Mouse (Mus musculus): ENCODE data around the gene Ccni. TPM values are rescaled to one million over a fixed set of nuclear protein-coding genes. Genes with fewer than 3 reads are reported as not detected.

The Ccni gene
- polyA plus RNA-seq (2015; fragmentation: Nextera tagmentation; extraction: Ambion mirVana), result 108 and 111 TPM in 2 replicates

DNA sequence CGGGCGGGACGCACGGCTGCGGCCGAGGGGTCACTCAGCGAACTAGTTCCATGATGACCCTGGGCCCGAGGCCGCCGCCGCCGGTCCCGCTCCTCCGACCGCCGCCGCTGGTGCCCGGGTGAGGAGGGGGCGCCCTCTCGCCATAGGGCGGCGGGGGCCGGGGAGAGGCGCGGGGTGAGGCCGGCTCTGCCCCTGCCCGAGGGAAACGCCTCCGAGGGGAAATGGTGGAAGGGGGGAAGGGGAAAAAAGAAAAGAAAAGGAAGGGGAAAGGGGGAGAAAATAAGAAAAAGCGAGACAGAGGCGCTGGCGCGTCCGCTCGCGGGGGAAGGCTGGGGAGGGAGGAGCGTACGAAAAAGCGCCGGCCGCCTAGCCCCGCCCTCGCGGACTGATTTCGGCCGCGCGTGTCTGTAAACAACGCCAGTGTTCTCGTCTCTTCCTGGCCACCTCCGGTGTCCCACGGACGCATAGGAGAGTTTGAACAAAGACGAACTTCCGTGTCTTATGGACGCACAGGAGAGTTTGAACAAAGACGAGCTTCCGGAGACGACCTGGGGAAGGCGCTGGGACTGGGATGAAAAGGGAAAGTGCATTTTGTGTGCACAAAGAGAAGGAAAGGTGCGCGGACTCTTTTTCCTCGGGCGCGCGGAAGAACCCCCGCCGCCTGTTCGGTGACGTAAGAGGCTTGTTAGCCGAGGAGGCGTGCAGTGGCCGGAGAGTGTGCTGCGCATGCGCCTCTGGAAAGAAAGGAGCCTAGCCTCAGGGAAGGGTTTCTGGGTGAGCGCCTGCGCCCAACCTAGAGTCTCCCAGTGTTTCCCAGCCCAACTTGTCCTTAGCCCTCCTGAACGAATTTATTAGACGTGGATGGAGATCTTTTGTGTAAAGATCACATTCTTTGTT is at the start of gene Ccni, which contains the start of gene 2010109A12Rik:
Ccni (minus strand) TSS at position 387 of the 897 bp plus-strand sequence.
2010109A12Rik (plus strand) TSS at position 410 of the 897 bp plus-strand sequence.
- Histone ChIP-seq H3K9ac (peak within 1 kb of the TSS; percentile 98), H3K36me3 (peaks cover 3% of the 10 kb centered on the region; the same call in 1 of the 2 replicates), H3K27ac (replicated peaks) (peak within 1 kb of the TSS; percentile 95), H3K4me1 (peaks cover 6% of the 10 kb centered on the region; the same call in 1 of the 2 replicates), H3K9me3 (replicated peaks) (no peaks in the 10 kb centered on the region), H3K4me3 (replicated peaks) (peak within 1 kb of the TSS; percentile 82), H3K4me2 (replicated peaks) (peak within 1 kb of the TSS; percentile 61), H3K27me3 (no peaks in the 10 kb centered on the region)
- under 1% methylated on average over 79 of the region's 79 CpGs for WGBS
- ATAC-seq (ENCODE audit: insufficient number of reproducible peaks, low FRiP score, low TSS enrichment, low read depth), result peak; percentile 96

DNA sequence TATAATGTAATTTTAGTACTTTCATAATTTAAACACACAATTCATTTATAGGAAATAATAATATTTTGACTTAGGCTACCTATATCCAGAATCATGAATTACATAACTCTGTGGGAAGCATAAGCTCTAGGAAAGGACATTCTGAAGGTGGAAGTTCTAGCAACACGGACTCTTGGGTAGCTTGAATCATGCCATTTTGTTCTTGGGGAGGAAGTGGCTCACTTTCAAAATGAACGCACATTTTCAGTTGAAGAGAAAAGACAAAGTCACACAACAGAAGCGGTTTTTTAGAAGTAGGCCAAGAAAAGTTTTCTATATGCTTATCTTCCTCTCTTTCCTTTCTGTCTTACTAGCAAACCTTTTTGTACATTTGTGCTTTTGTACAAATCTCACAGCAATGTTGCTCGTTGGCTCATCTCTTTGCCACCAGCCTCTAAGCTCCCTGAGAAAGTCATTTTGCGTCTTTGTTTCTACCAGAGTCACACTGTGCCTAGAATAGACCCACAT is 49.5 kb upstream of the Ccni start:
- no peaks in the 10 kb centered on the region for H3K9me3 ChIP-seq (replicated peaks)
- no peak for ATAC-seq (ENCODE audit: insufficient number of reproducible peaks, low FRiP score, low TSS enrichment, low read depth)
- 85% methylated on average over 5 of the region's 5 CpGs for WGBS
- no peaks in the 10 kb centered on the region for H3K27me3 ChIP-seq
- no peak overlapping the region for H3K9ac ChIP-seq
- no peaks in the 10 kb centered on the region for H3K4me1 ChIP-seq
- H3K36me3 ChIP-seq, result no peaks in the 10 kb centered on the region
- no peak overlapping the region for H3K27ac ChIP-seq (replicated peaks)
- H3K4me2 ChIP-seq (replicated peaks), result no peak overlapping the region
- H3K4me3 ChIP-seq (replicated peaks), result no peak overlapping the region

DNA sequence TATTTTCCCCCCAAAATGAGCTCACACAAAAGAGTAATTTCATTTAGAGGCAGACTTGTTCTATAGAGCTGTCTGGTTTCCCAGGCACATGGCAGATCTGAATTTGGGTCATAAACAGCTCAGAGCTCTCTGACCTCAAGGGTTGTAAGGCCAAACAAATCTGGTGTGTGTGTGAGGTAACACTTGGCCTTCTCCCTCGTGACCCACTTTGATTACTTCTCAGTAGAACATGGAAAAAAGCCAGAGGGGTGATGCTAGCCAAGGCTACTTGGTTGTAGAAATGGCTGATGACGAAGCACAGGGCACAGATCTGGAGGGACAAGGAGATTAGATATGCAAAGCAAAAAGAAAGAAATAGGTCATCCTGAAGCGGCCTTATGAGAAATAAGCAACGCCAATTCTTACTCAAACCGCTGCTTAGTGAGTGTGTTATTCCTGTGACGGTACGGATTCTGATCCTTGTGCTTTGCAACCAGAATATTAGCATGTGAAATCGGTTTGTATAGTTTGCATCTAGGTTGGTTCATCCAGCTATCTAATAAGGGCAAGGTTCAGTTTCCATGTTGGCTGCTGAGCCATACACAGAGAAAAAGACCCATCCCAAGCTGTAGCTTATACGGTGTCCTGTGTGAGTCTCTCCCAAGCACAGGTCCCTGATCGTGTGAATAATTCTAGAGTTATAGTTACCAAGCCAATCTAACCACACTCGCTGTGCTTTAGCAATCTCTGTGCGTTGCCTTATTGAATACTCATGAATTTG is 44.9 kb upstream of the Ccni start:
- H3K9me3 ChIP-seq (replicated peaks), result no peaks in the 10 kb centered on the region
- H3K4me1 ChIP-seq, result no peaks in the 10 kb centered on the region
- no peak overlapping the region for H3K4me2 ChIP-seq (replicated peaks)
- no peaks in the 10 kb centered on the region for H3K36me3 ChIP-seq
- H3K4me3 ChIP-seq (replicated peaks), result no peak overlapping the region
- H3K9ac ChIP-seq, result no peak overlapping the region
- WGBS, result 85% methylated on average over 12 of the region's 12 CpGs
- no peaks in the 10 kb centered on the region for H3K27me3 ChIP-seq
- ATAC-seq (ENCODE audit: insufficient number of reproducible peaks, low FRiP score, low TSS enrichment, low read depth), result no peak
- H3K27ac ChIP-seq (replicated peaks), result no peak overlapping the region

DNA sequence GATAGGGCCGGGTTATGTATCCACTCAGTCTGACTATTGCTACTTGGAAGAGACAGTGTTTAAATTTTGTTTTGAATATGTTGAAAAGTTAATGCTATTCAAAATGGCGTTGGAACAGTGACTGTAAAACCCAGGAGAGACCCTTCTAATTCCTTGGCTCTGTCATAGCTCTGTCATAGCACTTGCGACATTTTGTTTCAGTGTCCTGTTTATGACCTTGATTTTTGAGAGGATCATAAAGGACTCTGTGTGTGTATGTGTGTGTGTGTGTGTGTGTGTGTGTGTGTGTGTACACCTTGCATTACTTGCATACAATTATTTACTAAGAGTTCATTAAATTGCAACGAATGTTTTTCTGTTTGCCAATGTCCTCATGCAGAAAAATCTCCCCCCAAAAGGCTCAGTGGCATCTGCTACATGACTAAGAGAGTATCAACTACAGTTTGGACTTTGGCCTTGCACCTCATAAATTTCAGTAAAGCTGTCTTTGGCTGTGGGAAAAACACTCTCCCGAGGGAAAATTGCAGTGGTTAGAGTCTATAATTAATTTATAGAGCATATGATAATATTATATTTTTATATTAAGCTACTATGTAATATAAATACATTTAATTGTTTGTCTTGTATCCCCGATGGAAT is 43.8 kb upstream of the Ccni start:
- Histone ChIP-seq H3K27ac (replicated peaks) (no peak overlapping the region), H3K9me3 (replicated peaks) (no peaks in the 10 kb centered on the region), H3K27me3 (no peaks in the 10 kb centered on the region), H3K4me3 (replicated peaks) (no peak overlapping the region), H3K36me3 (no peaks in the 10 kb centered on the region), H3K4me1 (no peaks in the 10 kb centered on the region), H3K9ac (no peak overlapping the region), H3K4me2 (replicated peaks) (no peak overlapping the region)
- WGBS, result 78% methylated on average over 6 of the region's 6 CpGs
- no peak for ATAC-seq (ENCODE audit: insufficient number of reproducible peaks, low FRiP score, low TSS enrichment, low read depth)

DNA sequence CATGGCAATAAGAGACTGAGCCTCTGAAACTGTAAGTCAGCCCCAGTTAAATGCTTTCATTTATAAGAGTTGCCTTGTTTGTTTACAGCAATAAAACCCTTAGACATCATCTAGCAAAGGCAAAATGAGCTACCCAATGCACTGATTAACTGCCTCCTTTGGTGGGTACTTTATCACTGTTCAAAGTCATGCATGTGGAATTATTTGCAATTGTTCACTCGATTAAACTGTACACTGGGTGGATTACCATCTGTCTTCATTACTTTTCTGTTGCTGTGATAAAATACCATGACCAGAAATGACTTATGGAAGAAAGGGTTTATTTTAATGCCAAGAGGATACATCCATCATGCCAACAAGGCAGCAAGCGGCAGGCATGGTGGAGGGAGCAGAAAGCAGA is 39.0 kb upstream of the Ccni start:
- WGBS, result 78% methylated on average over 2 of the region's 2 CpGs
- no peak for ATAC-seq (ENCODE audit: insufficient number of reproducible peaks, low FRiP score, low TSS enrichment, low read depth)
- H3K4me3 ChIP-seq (replicated peaks), result no peak overlapping the region

DNA sequence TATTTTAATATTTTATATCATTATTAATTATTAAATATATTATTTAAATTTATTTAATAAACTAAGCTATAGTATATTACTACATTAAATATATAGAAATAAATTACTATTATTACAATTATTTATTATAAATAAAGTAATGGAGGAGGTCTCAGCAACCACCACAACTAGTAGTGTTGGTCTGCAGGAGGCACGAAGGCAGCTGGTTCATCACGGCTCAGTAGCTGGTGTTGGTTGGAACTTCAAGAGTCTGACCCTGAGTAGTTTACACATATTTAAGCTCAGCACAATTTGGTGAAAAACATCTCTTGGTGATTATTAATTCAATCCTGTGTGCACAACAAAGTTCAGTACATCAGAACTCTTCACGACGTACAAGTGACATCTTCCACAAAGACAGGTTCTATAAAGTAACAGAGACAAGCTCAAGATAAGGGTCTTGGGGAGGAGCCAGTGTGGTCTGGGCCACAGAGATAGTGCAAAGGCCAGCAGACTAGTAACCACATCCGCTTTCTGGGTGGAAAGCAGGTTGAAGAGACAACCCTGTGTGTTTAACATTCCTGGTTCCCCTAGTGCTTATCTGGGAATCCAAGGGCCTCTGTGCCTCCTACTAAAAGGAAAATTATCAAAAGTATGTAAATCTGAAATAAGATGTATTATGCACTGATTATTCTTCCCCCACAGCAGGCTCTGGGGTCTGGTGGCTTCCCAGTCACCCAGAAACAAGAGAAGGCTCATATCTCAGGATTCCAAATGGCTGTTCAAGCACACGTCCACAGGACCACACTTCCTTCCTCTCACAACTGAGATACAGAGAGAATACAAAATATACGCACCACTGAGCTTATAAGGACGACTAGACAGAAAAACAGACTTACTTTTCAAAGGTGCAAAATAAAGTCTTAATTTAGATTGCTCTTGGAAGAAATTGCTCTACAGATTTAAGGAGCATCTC is 33.6 kb upstream of the Ccni start:
- ATAC-seq (ENCODE audit: insufficient number of reproducible peaks, low FRiP score, low TSS enrichment, low read depth), result no peak
- Histone ChIP-seq H3K36me3 (no peaks in the 10 kb centered on the region), H3K4me3 (replicated peaks) (no peak overlapping the region), H3K4me2 (replicated peaks) (no peak overlapping the region), H3K9ac (no peak overlapping the region), H3K9me3 (replicated peaks) (no peaks in the 10 kb centered on the region), H3K27ac (replicated peaks) (no peak overlapping the region), H3K4me1 (no peaks in the 10 kb centered on the region), H3K27me3 (no peaks in the 10 kb centered on the region)
- 81% methylated on average over 8 of the region's 8 CpGs for WGBS

More for the DNA sequence above, 39.0 kb upstream of the Ccni start:
- Histone ChIP-seq H3K9me3 (replicated peaks) (no peaks in the 10 kb centered on the region), H3K27me3 (no peaks in the 10 kb centered on the region), H3K9ac (no peak overlapping the region), H3K36me3 (no peaks in the 10 kb centered on the region), H3K27ac (replicated peaks) (no peak overlapping the region), H3K4me1 (no peaks in the 10 kb centered on the region), H3K4me2 (replicated peaks) (no peak overlapping the region)

DNA sequence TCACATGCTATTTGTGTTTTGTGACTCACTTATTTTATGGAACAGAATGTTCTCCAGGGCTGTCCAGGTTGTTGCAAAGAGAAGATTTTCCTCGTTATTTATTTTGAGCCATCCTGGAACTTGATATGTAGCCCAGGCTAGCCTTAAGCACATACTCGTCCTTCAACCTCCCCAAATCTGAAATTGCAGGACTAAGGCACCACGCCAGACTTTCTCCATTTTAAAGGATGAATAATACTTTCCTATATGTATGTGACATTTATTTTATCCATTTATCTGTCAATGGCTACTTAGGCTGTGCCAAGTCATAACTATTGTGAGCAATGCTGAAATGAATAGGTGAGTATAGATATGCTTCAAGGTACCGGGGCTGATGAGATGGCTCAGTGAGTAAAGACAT is 30.2 kb upstream of the Ccni start:
- no peaks in the 10 kb centered on the region for H3K36me3 ChIP-seq
- ATAC-seq (ENCODE audit: insufficient number of reproducible peaks, low FRiP score, low TSS enrichment, low read depth), result no peak
- H3K4me1 ChIP-seq, result no peaks in the 10 kb centered on the region
- no peak overlapping the region for H3K27ac ChIP-seq (replicated peaks)
- H3K4me2 ChIP-seq (replicated peaks), result no peak overlapping the region
- 80% methylated on average over 4 of the region's 4 CpGs for WGBS
- no peak overlapping the region for H3K9ac ChIP-seq
- H3K27me3 ChIP-seq, result no peaks in the 10 kb centered on the region
- no peaks in the 10 kb centered on the region for H3K9me3 ChIP-seq (replicated peaks)
- no peak overlapping the region for H3K4me3 ChIP-seq (replicated peaks)

DNA sequence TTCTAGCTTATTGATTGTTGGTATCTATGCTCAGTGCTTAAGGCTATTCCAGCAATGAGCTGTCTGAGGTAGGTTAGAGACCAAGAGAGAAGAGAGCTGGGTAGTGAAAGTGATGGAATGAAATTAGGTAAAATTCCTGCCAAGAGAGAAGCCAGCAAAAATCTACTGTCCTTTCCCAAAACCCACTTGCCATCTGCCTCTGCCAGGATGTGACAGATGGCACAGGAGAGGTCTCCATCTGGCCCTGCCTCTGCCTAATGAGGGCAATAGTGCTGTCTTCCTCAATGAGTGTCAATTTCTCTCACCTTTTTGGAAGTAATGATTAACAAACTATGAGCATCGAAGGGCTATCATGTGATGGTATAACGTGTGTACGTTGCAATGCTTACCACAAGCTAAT is 29.6 kb upstream of the Ccni start:
- H3K36me3 ChIP-seq, result no peaks in the 10 kb centered on the region
- WGBS, result 83% methylated on average over 3 of the region's 3 CpGs
- H3K9me3 ChIP-seq (replicated peaks), result no peaks in the 10 kb centered on the region
- H3K27ac ChIP-seq (replicated peaks), result no peak overlapping the region
- H3K4me2 ChIP-seq (replicated peaks), result no peak overlapping the region
- H3K9ac ChIP-seq, result no peak overlapping the region
- no peak overlapping the region for H3K4me3 ChIP-seq (replicated peaks)
- H3K4me1 ChIP-seq, result no peaks in the 10 kb centered on the region
- no peaks in the 10 kb centered on the region for H3K27me3 ChIP-seq
- no peak for ATAC-seq (ENCODE audit: insufficient number of reproducible peaks, low FRiP score, low TSS enrichment, low read depth)

DNA sequence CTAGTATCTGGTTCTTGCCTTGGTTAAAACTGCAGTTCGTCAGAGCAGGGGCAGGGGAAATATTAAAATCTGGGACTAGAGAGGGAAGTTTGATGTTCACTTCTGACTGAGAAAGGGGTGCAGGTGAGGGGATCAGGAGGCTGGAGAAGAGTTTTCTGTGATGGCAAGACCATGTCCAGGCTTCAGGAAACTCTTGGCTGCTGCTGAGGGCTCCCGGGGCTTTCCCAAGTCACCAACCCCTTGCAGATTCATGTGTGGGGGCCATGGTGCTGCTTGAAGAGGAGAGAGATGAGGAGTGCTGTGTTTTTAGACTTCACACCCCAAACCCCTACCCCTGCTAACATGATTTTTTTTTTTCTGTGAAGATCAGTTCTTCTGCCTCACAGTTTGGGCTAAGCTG is 28.3 kb upstream of the Ccni start:
- WGBS, result 80% methylated on average over 2 of the region's 2 CpGs
- H3K27ac ChIP-seq (replicated peaks), result no peak overlapping the region
- H3K36me3 ChIP-seq, result no peaks in the 10 kb centered on the region
- H3K9me3 ChIP-seq (replicated peaks), result no peaks in the 10 kb centered on the region
- no peak overlapping the region for H3K4me3 ChIP-seq (replicated peaks)
- no peak overlapping the region for H3K4me2 ChIP-seq (replicated peaks)
- H3K9ac ChIP-seq, result no peak overlapping the region
- no peaks in the 10 kb centered on the region for H3K27me3 ChIP-seq
- ATAC-seq (ENCODE audit: insufficient number of reproducible peaks, low FRiP score, low TSS enrichment, low read depth), result no peak
- no peaks in the 10 kb centered on the region for H3K4me1 ChIP-seq

DNA sequence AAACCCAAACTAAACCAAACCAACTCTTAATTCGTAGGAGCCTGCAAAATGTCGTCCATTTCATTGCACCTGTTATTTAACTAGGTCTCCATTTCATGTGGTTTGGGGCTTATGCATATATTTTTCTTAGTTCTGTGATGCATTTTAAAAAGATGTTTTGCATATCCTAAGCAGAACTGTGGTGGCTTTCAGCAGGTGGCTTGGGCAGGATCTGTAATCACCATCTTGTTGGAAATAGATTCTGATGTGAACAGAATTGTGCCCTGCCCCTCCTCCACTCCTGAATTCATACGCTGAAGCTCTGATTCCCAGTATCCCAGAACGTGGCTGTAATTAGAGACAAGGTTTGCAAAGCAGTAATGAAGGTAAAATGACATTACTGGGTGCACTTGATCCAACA is 27.8 kb upstream of the Ccni start:
- H3K27ac ChIP-seq (replicated peaks), result no peak overlapping the region
- H3K9me3 ChIP-seq (replicated peaks), result no peaks in the 10 kb centered on the region
- no peaks in the 10 kb centered on the region for H3K4me1 ChIP-seq
- H3K4me3 ChIP-seq (replicated peaks), result no peak overlapping the region
- 54% methylated on average over 4 of the region's 4 CpGs for WGBS
- H3K9ac ChIP-seq, result no peak overlapping the region
- H3K27me3 ChIP-seq, result no peaks in the 10 kb centered on the region
- H3K4me2 ChIP-seq (replicated peaks), result no peak overlapping the region
- no peak for ATAC-seq (ENCODE audit: insufficient number of reproducible peaks, low FRiP score, low TSS enrichment, low read depth)
- H3K36me3 ChIP-seq, result no peaks in the 10 kb centered on the region
